Mouse (Mus musculus) hindbrain, embryonic 15.5 days (tissue): ENCODE data around the gene Sh3rf1. TPM values are rescaled to one million over a fixed set of nuclear protein-coding genes. Genes with fewer than 3 reads are reported as not detected.

ENCODE experiments used
- ATAC-seq: fragments of 200-750 bp; cut with Nextera tagmentation; 2 replicates; pipeline ENCODE4 v1.8.0; 2017; ENCODE audit warnings: low read depth, moderate number of reproducible peaks, moderate TSS enrichment; ENCODE audit not compliant: low FRiP score
- H3K27ac ChIP-seq: fragments of 300-500 bp; sonication (generic); replicated peaks from 2 replicates; pipeline ENCODE4 v1.5.1; 2015; ENCODE audit warnings: mild to moderate bottlenecking, inconsistent platforms
- H3K27me3 ChIP-seq: fragments of 300-500 bp; sonication (generic); 2 replicates; pipeline ENCODE4 v1.6.1; 2015; ENCODE audit warnings: control low read depth, inconsistent platforms
- H3K36me3 ChIP-seq: fragments of 300-500 bp; sonication (generic); 2 replicates; pipeline ENCODE4 v1.6.1; 2015; ENCODE audit warnings: control low read depth, inconsistent platforms
- H3K4me1 ChIP-seq: fragments of 300-500 bp; sonication (generic); replicated peaks from 2 replicates; pipeline ENCODE4 v1.6.1; 2015; ENCODE audit warnings: control low read depth, inconsistent platforms
- H3K4me2 ChIP-seq: fragments of 300-500 bp; sonication (generic); 2 replicates; pipeline ENCODE4 v1.6.1; 2015; ENCODE audit warnings: moderate library complexity, mild to moderate bottlenecking, inconsistent platforms
- H3K4me3 ChIP-seq: fragments of 300-500 bp; sonication (generic); 2 replicates; pipeline ENCODE4 v1.5.1; 2015; ENCODE audit warnings: mild to moderate bottlenecking, inconsistent platforms
- H3K9ac ChIP-seq: fragments of 300-500 bp; sonication (generic); 2 replicates; pipeline ENCODE4 v1.6.1; 2015; ENCODE audit warnings: inconsistent platforms
- H3K9me3 ChIP-seq: fragments of 300-500 bp; sonication (generic); 2 replicates; pipeline ENCODE4 v1.6.1; 2016; ENCODE audit warnings: control low read depth, inconsistent platforms
- WGBS: fragments of 180-500 bp; shearing (Covaris S2); methylation state at CpG from one replicate; pipeline ENCODE4 v1.1.7; 2015; 5-methylcytosine and 5-hydroxymethylcytosine counted together
- polyA plus RNA-seq: library from polyadenylated mRNA; unstranded; fragments of >200 nt; fragmentation: Nextera tagmentation; extraction: Ambion mirVana; gene quantifications from 2 replicates; pipeline ENCODE4 v1.2.1, GENCODE M21; 2015

The Sh3rf1 gene
- polyA plus RNA-seq, 1 experiment from 2014 or later, result 28.0 TPM

DNA sequence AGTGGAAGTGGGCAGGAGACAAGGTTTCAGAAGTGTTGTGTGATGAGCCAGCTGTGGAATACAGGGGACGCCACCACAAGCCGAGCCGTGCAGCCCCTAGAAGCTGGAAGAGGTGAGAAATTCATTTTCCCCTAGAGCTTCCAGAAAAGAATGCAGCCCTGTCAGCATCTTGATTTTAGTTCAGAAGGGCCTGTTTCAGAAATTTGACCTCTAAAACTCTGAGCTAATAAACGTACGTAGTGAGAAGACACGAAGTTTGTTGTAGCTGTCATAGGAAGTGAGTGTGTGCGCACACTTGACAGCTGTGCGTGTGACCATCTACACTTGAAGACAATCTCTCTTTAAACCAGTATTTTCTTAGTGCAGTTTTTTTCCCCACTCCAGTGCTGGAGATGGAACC lies 44.0 kb downstream of the Sh3rf1 start:
- H3K9ac ChIP-seq, result no peak overlapping the region
- H3K4me2 ChIP-seq, result no peak overlapping the region
- no peaks in the 10 kb centered on the region for H3K9me3 ChIP-seq
- H3K4me1 ChIP-seq, result peaks cover 15% of the 10 kb centered on the region
- ATAC-seq, result no peak
- no peaks in the 10 kb centered on the region for H3K27me3 ChIP-seq
- no peak overlapping the region for H3K27ac ChIP-seq
- no peaks in the 10 kb centered on the region for H3K36me3 ChIP-seq
- no peak overlapping the region for H3K4me3 ChIP-seq
- 81% methylated on average over 8 of the region's 8 CpGs for WGBS

DNA sequence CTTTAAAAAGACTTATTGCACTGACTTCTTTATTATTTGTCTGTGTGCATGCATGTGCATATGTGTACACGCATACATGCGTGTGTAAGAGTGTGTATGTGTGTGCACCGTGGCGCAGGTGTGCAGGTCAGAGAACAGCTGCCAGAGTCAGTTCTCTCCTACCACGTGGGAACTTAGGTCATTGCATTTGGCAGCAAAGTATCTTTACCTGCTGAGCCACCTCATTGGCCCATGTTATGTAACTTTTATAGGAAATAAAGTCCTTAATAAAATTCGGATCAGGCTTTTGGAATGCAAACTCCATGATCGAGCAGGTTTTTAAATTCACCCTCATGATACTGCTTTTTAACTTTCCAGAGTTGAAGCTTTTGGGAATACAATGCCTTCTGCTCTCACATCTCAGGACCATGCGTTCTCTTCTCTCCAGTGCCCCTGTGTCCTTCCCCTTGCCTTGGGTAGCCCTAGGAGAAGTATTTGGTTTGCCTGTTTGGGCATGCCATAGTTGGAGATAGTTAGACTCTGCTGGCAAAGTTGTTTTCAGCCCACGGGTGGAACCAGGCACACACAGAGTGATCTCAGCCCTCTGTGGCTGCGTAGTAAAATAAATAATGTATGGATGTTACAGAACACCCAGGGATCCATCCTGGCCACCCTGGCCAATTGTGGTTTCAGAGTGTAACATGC lies 44.7 kb downstream of the Sh3rf1 start:
- no peak for ATAC-seq
- 93% methylated on average over 10 of the region's 10 CpGs for WGBS
- Histone ChIP-seq H3K9me3 (no peaks in the 10 kb centered on the region), H3K4me1 (peaks cover 15% of the 10 kb centered on the region), H3K9ac (no peak overlapping the region), H3K27me3 (no peaks in the 10 kb centered on the region), H3K4me3 (no peak overlapping the region), H3K36me3 (no peaks in the 10 kb centered on the region), H3K4me2 (no peak overlapping the region), H3K27ac (no peak overlapping the region)

DNA sequence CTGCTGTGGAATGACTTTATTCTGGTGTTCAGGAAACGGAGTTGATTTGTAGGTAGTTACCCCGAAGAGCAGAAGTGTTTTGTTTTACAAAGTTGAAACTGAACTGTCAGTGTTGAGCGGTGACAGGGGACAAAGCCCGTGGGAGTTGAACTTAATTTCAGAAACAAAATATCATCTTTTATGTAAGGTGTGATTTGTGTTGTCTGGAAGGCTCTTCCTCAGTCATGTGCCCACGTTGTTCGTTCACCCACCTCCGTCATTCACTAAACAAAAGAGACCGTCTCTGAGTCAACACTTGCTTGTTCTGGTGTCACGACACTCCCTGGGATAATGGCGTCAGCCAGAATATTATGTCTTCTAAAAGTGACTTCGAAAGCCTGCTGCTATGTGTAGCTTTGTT lies 46.3 kb downstream of the Sh3rf1 start:
- H3K4me3 ChIP-seq, result no peak overlapping the region
- no peak overlapping the region for H3K4me2 ChIP-seq
- ATAC-seq, result no peak
- WGBS, result 49% methylated on average over 11 of the region's 11 CpGs
- no peak overlapping the region for H3K9ac ChIP-seq
- no peaks in the 10 kb centered on the region for H3K36me3 ChIP-seq
- H3K9me3 ChIP-seq, result no peaks in the 10 kb centered on the region
- peaks cover 23% of the 10 kb centered on the region for H3K4me1 ChIP-seq
- H3K27me3 ChIP-seq, result no peaks in the 10 kb centered on the region
- H3K27ac ChIP-seq, result no peak overlapping the region

DNA sequence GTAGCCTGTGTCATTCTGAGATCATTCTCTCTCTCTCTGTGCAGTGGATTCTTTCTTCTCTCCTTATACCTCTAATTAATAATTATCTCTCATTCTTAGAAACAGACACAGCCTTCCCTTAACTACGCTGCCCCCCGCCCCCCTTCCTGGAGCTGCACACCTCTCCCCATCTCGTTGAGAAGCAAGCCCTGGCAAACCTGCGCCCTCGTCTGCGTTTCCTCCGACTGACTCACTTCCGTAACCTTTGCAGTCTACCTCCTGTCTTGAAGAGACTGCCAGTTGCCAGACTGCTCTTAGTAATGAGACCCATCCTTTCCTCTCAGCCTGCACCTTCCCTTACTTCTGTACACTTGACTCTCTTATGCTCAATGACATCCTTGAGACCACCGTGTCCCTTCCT lies 46.9 kb downstream of the Sh3rf1 start:
- Histone ChIP-seq H3K36me3 (no peaks in the 10 kb centered on the region), H3K9ac (no peak overlapping the region), H3K4me1 (peaks cover 23% of the 10 kb centered on the region), H3K9me3 (no peaks in the 10 kb centered on the region), H3K27ac (no peak overlapping the region), H3K4me2 (no peak overlapping the region), H3K27me3 (no peaks in the 10 kb centered on the region), H3K4me3 (no peak overlapping the region)
- ATAC-seq, result no peak
- 75% methylated on average over 9 of the region's 9 CpGs for WGBS

DNA sequence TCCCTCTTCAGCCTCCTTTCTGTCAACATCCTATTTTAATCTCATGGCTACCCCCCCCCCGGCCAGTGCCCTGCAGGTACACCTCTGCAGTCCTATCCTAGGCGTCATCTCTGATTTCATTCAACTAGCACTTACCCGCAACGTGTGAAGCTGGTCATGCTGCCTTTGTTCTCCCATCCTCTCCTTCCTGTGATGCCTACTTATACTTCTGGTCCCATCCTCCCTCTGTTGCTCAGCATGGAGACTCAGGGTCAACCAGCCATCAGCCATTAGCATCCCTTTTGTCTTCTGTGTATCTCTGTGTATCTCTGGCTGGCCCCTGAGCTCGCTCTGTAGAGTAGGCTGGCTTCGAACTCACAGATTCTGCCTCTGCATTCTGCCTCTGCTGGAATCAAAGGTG lies 47.3 kb downstream of the Sh3rf1 start:
- WGBS, result 65% methylated on average over 4 of the region's 6 CpGs
- Histone ChIP-seq H3K4me2 (no peak overlapping the region), H3K27ac (no peak overlapping the region), H3K4me3 (no peak overlapping the region), H3K36me3 (no peaks in the 10 kb centered on the region), H3K4me1 (peaks cover 25% of the 10 kb centered on the region), H3K9me3 (no peaks in the 10 kb centered on the region), H3K27me3 (no peaks in the 10 kb centered on the region), H3K9ac (no peak overlapping the region)
- ATAC-seq, result no peak

- Histone ChIP-seq H3K4me3 (no peak overlapping the region), H3K27me3 (no peaks in the 10 kb centered on the region), H3K27ac (no peak overlapping the region), H3K4me2 (no peak overlapping the region), H3K9ac (no peak overlapping the region), H3K9me3 (no peaks in the 10 kb centered on the region), H3K4me1 (peaks cover 40% of the 10 kb centered on the region), H3K36me3 (no peaks in the 10 kb centered on the region)
- 84% methylated on average over 3 of the region's 3 CpGs for WGBS
- ATAC-seq, result no peak
These were observed 49.2 kb downstream of the Sh3rf1 start for GRCm38 (mm10) chr8:61272838-61273237.

GRCm38 (mm10) chr8:61273307-61274221 lies 49.9 kb downstream of the Sh3rf1 start:
- H3K27me3 ChIP-seq, result no peaks in the 10 kb centered on the region
- H3K36me3 ChIP-seq, result no peaks in the 10 kb centered on the region
- no peak overlapping the region for H3K4me2 ChIP-seq
- no peak overlapping the region for H3K9ac ChIP-seq
- H3K4me3 ChIP-seq, result no peak overlapping the region
- peaks cover 40% of the 10 kb centered on the region for H3K4me1 ChIP-seq
- no peak overlapping the region for H3K27ac ChIP-seq
- 80% methylated on average over 17 of the region's 17 CpGs for WGBS
- no peaks in the 10 kb centered on the region for H3K9me3 ChIP-seq
- ATAC-seq, result no peak

DNA sequence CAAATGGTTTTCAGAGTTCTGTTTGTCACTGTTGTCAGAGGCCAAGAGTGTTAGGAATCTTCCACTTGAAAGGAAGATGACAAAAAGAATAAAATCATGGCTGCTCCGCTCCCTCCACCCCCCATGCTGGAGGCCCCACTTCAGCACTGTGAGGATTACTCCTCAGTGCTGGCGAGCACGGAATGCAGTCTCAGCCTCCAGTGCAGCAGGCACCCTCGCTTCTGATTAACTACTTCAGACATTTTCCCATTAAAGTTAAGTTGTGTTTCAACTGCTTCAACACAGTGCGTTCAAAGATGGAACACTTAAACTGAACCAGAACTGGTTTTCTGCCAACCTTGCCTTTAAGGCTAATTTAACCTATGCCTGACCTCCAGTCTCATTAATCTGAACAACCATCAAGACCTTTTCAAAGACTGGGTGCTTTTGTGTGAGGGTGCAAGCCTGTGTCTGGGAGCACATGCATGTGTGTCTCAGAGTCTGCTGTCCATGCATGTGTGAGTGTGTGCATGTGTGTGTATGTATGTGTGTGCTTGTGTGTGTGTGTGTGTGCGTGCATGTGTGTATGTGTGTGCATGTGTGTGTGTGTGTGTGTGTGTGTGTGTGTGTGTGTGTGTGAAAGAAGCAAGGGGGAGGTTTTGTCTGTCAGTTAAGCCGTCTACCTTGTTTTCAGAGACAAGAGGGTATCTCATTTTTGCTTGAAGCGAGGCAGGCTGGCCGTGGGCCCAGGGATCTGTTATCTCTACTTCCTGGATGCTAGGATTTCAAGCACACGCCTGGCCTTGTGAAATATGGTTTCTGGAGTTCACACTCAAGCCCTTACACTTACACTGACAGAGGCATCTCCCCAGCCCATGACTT lies 51.2 kb downstream of the Sh3rf1 start:
- peaks cover 40% of the 10 kb centered on the region for H3K4me1 ChIP-seq
- H3K9me3 ChIP-seq, result no peaks in the 10 kb centered on the region
- H3K36me3 ChIP-seq, result no peaks in the 10 kb centered on the region
- WGBS, result 37% methylated on average over 10 of the region's 10 CpGs
- no peak overlapping the region for H3K9ac ChIP-seq
- H3K4me2 ChIP-seq, result no peak overlapping the region
- ATAC-seq, result no peak
- no peaks in the 10 kb centered on the region for H3K27me3 ChIP-seq
- H3K27ac ChIP-seq, result no peak overlapping the region
- H3K4me3 ChIP-seq, result no peak overlapping the region

DNA sequence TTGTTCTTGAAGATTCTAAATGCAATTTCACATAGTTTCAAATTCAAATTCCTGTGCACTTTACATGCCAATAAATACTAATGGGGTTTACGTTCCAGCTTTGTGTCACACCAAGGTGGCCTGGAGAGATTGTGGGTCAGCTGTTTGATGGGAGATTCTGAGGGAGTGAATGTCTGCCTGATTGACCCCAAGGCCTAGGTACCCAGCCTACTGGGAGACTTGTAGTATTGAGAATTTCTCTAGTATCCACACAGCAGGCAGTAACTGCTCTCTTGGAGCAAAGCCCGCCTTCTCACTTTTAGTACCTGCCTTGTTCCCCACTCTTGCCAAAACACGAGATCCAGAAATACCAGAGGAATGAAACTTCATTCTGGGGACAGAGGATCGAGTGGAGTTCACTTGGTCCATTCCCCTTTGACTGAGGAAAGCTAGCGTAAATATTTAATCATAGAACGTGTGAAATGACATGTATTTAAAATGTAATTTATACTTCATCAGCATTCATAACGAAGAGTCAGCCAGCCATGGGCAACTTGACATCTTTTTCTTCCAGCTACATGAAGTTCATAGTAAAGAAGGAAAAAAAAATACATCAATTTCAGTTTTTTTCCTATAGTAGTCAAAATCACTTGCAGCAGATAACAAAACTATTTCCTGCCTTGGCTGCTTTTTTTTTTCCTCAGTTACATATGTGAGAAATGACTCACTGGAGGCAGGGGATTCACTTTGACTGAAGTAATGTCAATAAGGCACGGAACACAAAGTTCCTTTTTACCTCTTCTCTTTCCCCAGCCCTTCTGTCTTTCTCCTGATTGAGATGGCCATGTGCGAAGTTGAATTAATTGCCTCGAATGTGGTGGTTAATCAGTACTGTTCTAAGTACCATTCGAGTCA lies 52.0 kb downstream of the Sh3rf1 start:
- Histone ChIP-seq H3K4me1 (peaks cover 33% of the 10 kb centered on the region), H3K4me2 (no peak overlapping the region), H3K27me3 (no peaks in the 10 kb centered on the region), H3K27ac (no peak overlapping the region), H3K4me3 (no peak overlapping the region), H3K9ac (no peak overlapping the region), H3K9me3 (no peaks in the 10 kb centered on the region), H3K36me3 (no peaks in the 10 kb centered on the region)
- 69% methylated on average over 11 of the region's 11 CpGs for WGBS
- ATAC-seq, result no peak

DNA sequence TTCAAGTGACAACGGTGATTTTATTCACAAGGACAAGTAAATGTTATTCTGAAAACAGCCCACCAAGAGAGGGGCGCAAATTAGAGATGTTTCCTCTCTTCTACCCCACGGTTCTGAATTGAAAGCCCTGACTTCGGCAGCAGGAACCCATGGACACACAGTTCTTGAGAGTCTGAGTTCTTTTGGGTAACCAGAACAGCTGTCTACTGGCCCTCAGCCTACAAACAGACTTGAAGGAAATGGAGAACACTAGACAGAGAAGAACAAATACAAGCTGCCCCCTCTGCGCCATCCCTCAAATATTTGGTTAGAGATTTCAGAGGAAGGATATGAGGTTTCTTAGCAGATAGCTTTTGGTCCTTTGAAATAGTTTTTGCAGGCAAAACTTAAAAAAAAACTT lies 52.7 kb downstream of the Sh3rf1 start:
- Histone ChIP-seq H3K27me3 (no peaks in the 10 kb centered on the region), H3K9me3 (no peaks in the 10 kb centered on the region), H3K4me1 (peaks cover 34% of the 10 kb centered on the region), H3K9ac (no peak overlapping the region), H3K4me3 (no peak overlapping the region), H3K36me3 (no peaks in the 10 kb centered on the region), H3K4me2 (no peak overlapping the region), H3K27ac (no peak overlapping the region)
- ATAC-seq, result no peak
- WGBS, result 74% methylated on average over 5 of the region's 5 CpGs

DNA sequence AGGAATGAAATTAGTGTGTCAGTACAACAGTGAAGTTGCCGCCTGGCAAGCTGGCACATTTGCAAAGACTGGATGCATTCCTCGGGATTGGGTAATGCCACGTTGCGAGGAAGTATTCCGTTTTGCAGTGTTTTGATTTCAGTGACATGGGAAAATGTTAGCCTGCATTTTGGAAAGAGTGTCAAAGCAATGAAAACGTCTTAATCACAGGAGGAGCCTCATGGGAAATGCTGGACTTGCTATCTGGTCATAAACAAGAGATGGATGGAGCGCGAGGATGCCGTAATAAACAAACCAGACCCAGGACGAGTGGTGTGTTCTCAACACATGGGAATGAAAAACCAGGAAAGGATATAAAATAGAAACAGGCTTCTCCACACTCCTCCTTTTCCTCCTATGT lies 55.4 kb downstream of the Sh3rf1 start:
- Histone ChIP-seq H3K9me3 (no peaks in the 10 kb centered on the region), H3K27me3 (no peaks in the 10 kb centered on the region), H3K4me2 (no peak overlapping the region), H3K4me3 (no peak overlapping the region), H3K4me1 (peaks cover 59% of the 10 kb centered on the region), H3K36me3 (no peaks in the 10 kb centered on the region), H3K27ac (no peak overlapping the region), H3K9ac (no peak overlapping the region)
- no peak for ATAC-seq
- WGBS, result 91% methylated on average over 10 of the region's 10 CpGs
